Mouse (Mus musculus) limb, embryonic 15.5 days (tissue): ENCODE results near the gene Szrd1. TPM values are rescaled to one million over a fixed set of nuclear protein-coding genes. Genes with fewer than 3 reads are reported as not detected.
"Not testable (repeated sequence)": the region's sequence is repeated elsewhere in the genome, so short reads cannot be mapped to it uniquely, and the experiment has no call there.

Source experiments
- ATAC-seq: fragments of 200-750 bp; cut with Nextera tagmentation; 2 replicates; pipeline ENCODE4 v1.8.0; 2017; ENCODE audit warnings: low read depth, moderate TSS enrichment; ENCODE audit not compliant: insufficient number of reproducible peaks, low FRiP score, low TSS enrichment
- H3K27ac ChIP-seq: fragments of 300-500 bp; sonication (generic); 2 replicates; pipeline ENCODE4 v1.5.1; 2015; ENCODE audit warnings: moderate library complexity, mild to moderate bottlenecking, inconsistent platforms
- H3K27me3 ChIP-seq: fragments of 300-500 bp; sonication (generic); 2 replicates; pipeline ENCODE4 v1.6.1; 2015; ENCODE audit warnings: inconsistent platforms
- H3K36me3 ChIP-seq: fragments of 300-500 bp; sonication (generic); 2 replicates; pipeline ENCODE4 v1.6.1; 2015; ENCODE audit warnings: inconsistent platforms
- H3K4me1 ChIP-seq: fragments of 300-500 bp; sonication (generic); 2 replicates; pipeline ENCODE4 v1.6.1; 2015; ENCODE audit warnings: inconsistent platforms
- H3K4me2 ChIP-seq: fragments of 300-500 bp; sonication (generic); 2 replicates; pipeline ENCODE4 v1.6.1; 2015; ENCODE audit warnings: mild to moderate bottlenecking, inconsistent platforms
- H3K4me3 ChIP-seq: fragments of 300-500 bp; sonication (generic); 2 replicates; pipeline ENCODE4 v1.5.1; 2015; ENCODE audit warnings: mild to moderate bottlenecking, inconsistent platforms
- H3K9ac ChIP-seq: fragments of 300-500 bp; sonication (generic); 2 replicates; pipeline ENCODE4 v1.6.1; 2015; ENCODE audit warnings: inconsistent platforms
- H3K9me3 ChIP-seq: fragments of 300-500 bp; sonication (generic); 2 replicates; pipeline ENCODE4 v1.6.1; 2016; ENCODE audit warnings: inconsistent platforms
- WGBS: fragments of 180-500 bp; shearing (Covaris S2); methylation state at CpG from one replicate; pipeline ENCODE4 v1.1.7; 2015; 5-methylcytosine and 5-hydroxymethylcytosine counted together
- polyA plus RNA-seq: library from polyadenylated mRNA; unstranded; fragments of >200 nt; fragmentation: Nextera tagmentation; extraction: Ambion mirVana; gene quantifications from 2 replicates; pipeline ENCODE4 v1.2.1, GENCODE M21; 2015

Gene Szrd1
- polyA plus RNA-seq, 1 experiment from 2014 or later = 51.9 TPM

- H3K36me3 ChIP-seq = no peaks in the 10 kb centered on the region
- peaks cover 30% of the 10 kb centered on the region for H3K4me1 ChIP-seq
- H3K27ac ChIP-seq = peak overlapping the region; percentile 97; the same call in 1 of the 2 replicates
- H3K9me3 ChIP-seq = no peaks in the 10 kb centered on the region
- 93% methylated on average over 6 of the region's 6 CpGs for WGBS
- no peaks in the 10 kb centered on the region for H3K27me3 ChIP-seq
- ATAC-seq = no peak
- H3K4me3 ChIP-seq = peak overlapping the region; percentile 99; the same call in 1 of the 2 replicates
- peak overlapping the region; percentile 80; the same call in 1 of the 2 replicates for H3K4me2 ChIP-seq
- no peak overlapping the region for H3K9ac ChIP-seq
These were observed 7.0 kb upstream of the Szrd1 start for GRCm38 (mm10) chr4:141146491-141147033.

GRCm38 (mm10) chr4:141145124-141145523 lies 5.5 kb upstream of the Szrd1 start:
- H3K9me3 ChIP-seq, H3K4me2 ChIP-seq: not testable (repeated sequence)
- WGBS = 85% methylated on average over 11 of the region's 16 CpGs

GRCm38 (mm10) chr4:141142285-141142811 lies 2.8 kb upstream of the Szrd1 start:
- H3K27ac ChIP-seq = 0 out of 2 replicates have a peak overlapping the region, but pooled peaks have one; percentile 23
- 16% methylated on average over 9 of the region's 9 CpGs for WGBS

More at GRCm38 (mm10) chr4:141145124-141145523, 5.5 kb upstream of the Szrd1 start:
- H3K9ac ChIP-seq, H3K27me3 ChIP-seq, H3K4me3 ChIP-seq, H3K36me3 ChIP-seq, H3K27ac ChIP-seq, ATAC-seq: not testable (repeated sequence)
- H3K4me1 ChIP-seq = peaks cover 30% of the 10 kb centered on the region

GRCm38 (mm10) chr4:141140967-141141366 lies 1.4 kb upstream of the Szrd1 start:
- Histone ChIP-seq H3K27ac (no peak overlapping the region), H3K4me2 (no peak overlapping the region), H3K9me3 (no peaks in the 10 kb centered on the region), H3K9ac (no peak overlapping the region), H3K27me3 (no peaks in the 10 kb centered on the region), H3K4me1 (peaks cover 27% of the 10 kb centered on the region), H3K36me3 (no peaks in the 10 kb centered on the region), H3K4me3 (no peak overlapping the region)
- WGBS = 87% methylated on average over 6 of the region's 6 CpGs
- no peak for ATAC-seq

More at GRCm38 (mm10) chr4:141142285-141142811, 2.8 kb upstream of the Szrd1 start:
- H3K9ac ChIP-seq = no peak overlapping the region
- H3K36me3 ChIP-seq = no peaks in the 10 kb centered on the region
- H3K4me1 ChIP-seq = peaks cover 21% of the 10 kb centered on the region
- H3K4me2 ChIP-seq = peak overlapping the region; percentile 14
- no peaks in the 10 kb centered on the region for H3K27me3 ChIP-seq
- no peak for ATAC-seq
- H3K9me3 ChIP-seq = no peaks in the 10 kb centered on the region
- H3K4me3 ChIP-seq = no peak overlapping the region

- H3K4me3 ChIP-seq, H3K27ac ChIP-seq, H3K4me2 ChIP-seq, H3K27me3 ChIP-seq, ATAC-seq, H3K9me3 ChIP-seq, H3K9ac ChIP-seq, H3K36me3 ChIP-seq: not testable (repeated sequence)
- H3K4me1 ChIP-seq = peaks cover 28% of the 10 kb centered on the region
- WGBS = 86% methylated on average over 9 of the region's 9 CpGs
These were observed 779 bp upstream of the Szrd1 start for GRCm38 (mm10) chr4:141140354-141140753.

GRCm38 (mm10) chr4:141138425-141139115 lies 1.0 kb downstream of the Szrd1 start:
- H3K4me1 ChIP-seq = peaks cover 44% of the 10 kb centered on the region
- no peaks in the 10 kb centered on the region for H3K9me3 ChIP-seq
- H3K27ac ChIP-seq = peak overlapping the region; percentile 97
- H3K27me3 ChIP-seq = no peaks in the 10 kb centered on the region
- H3K36me3 ChIP-seq = no peaks in the 10 kb centered on the region
- H3K4me2 ChIP-seq = peak overlapping the region; percentile 84
- under 1% methylated on average over 29 of the region's 29 CpGs for WGBS
- H3K4me3 ChIP-seq = peak overlapping the region; percentile 88
- no peak for ATAC-seq
- H3K9ac ChIP-seq = peak overlapping the region; percentile 87

DNA sequence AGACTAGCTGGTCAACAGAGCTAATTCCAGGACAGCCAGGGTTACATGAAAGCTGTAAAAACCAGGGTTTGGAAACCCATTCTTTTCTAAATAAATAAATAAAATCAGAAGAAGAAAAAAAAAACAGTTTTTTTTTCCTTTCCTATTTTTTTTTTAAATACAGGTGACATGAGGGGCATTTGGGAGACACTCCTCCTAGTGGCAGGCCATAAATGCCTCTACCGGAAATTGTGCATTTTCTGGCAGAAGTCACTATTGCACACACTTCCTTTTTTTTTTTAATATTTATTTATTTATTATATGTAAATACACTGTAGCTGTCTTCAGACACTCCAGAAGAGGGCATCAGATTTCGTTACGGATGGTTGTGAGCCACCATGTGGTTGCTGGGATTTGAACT lies 1.8 kb downstream of the Szrd1 start:
- not testable (repeated sequence) for H3K27me3 ChIP-seq, H3K9me3 ChIP-seq, ATAC-seq, H3K27ac ChIP-seq, H3K9ac ChIP-seq, H3K36me3 ChIP-seq
- 61% methylated on average over 3 of the region's 3 CpGs for WGBS
- peaks cover 50% of the 10 kb centered on the region for H3K4me1 ChIP-seq
- peak overlapping the region; percentile 88 for H3K4me3 ChIP-seq
- H3K4me2 ChIP-seq = 0 out of 2 replicates have a peak overlapping the region, but pooled peaks have one; percentile 4

DNA sequence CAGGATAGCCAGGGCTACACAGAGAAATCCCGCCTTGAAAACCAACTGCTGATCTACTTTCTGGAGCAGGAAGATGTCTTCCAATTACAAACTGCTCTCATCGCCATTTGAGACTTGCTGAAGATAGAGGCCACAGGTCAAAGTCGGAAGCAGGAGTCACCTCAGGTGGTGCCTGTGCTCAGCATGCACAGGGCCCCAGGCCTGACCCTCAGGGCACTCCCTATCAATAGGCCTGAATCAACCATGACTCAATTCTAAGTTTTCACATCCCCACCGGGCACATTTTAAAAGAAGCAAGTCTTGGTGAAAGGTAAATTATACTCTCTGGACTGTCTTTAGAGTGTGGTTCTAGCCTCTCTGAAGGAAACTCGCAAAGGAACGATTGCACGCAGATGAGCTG lies 3.4 kb downstream of the Szrd1 start:
- Histone ChIP-seq H3K4me2 (no peak overlapping the region), H3K9ac (no peak overlapping the region), H3K27ac (no peak overlapping the region), H3K4me3 (no peak overlapping the region), H3K27me3 (no peaks in the 10 kb centered on the region), H3K4me1 (peaks cover 62% of the 10 kb centered on the region), H3K9me3 (no peaks in the 10 kb centered on the region), H3K36me3 (no peaks in the 10 kb centered on the region)
- WGBS = 85% methylated on average over 7 of the region's 7 CpGs
- no peak for ATAC-seq

GRCm38 (mm10) chr4:141134751-141135530 lies 4.6 kb downstream of the Szrd1 start:
- Histone ChIP-seq H3K27me3 (no peaks in the 10 kb centered on the region), H3K4me1 (peaks cover 71% of the 10 kb centered on the region), H3K9me3 (no peaks in the 10 kb centered on the region), H3K9ac (no peak overlapping the region), H3K4me2 (no peak overlapping the region), H3K27ac (peak overlapping the region; percentile 84), H3K4me3 (no peak overlapping the region), H3K36me3 (no peaks in the 10 kb centered on the region)
- no peak for ATAC-seq
- WGBS = 70% methylated on average over 20 of the region's 20 CpGs

- Histone ChIP-seq H3K4me1 (peaks cover 78% of the 10 kb centered on the region), H3K27me3 (no peaks in the 10 kb centered on the region), H3K9me3 (no peaks in the 10 kb centered on the region), H3K4me2 (no peak overlapping the region), H3K4me3 (no peak overlapping the region), H3K9ac (no peak overlapping the region), H3K36me3 (no peaks in the 10 kb centered on the region), H3K27ac (peak overlapping the region; percentile 84)
- no peak for ATAC-seq
- WGBS = 53% methylated on average over 8 of the region's 8 CpGs
These were observed 5.5 kb downstream of the Szrd1 start for GRCm38 (mm10) chr4:141134031-141134441.

GRCm38 (mm10) chr4:141133227-141133626 lies 6.3 kb downstream of the Szrd1 start:
- no peaks in the 10 kb centered on the region for H3K9me3 ChIP-seq
- no peak overlapping the region for H3K4me2 ChIP-seq
- H3K27me3 ChIP-seq = no peaks in the 10 kb centered on the region
- 42% methylated on average over 8 of the region's 8 CpGs for WGBS
- no peak overlapping the region for H3K9ac ChIP-seq
- H3K27ac ChIP-seq = no peak overlapping the region
- no peaks in the 10 kb centered on the region for H3K36me3 ChIP-seq
- H3K4me3 ChIP-seq = no peak overlapping the region
- H3K4me1 ChIP-seq = peaks cover 77% of the 10 kb centered on the region
- ATAC-seq = no peak
